Comparison of ENCODE assay signal across 18 mouse cellular contexts in genomic region chr16:5517746-5518145, GRCm38 (mm10).
"Had no signal": no experiment of that assay in that cellular context is flagged by ENCODE, and none has a peak within 500 bp of the region (broad histone marks: within the 10 kb centered on the region; RNA-seq: fewer than 3 reads in every experiment).

No protein-coding gene starts in this region.

- H3K4me1 ChIP-seq: intestine, embryonic 15.5 days; kidney, embryonic 15.5 days; liver, embryonic 12.5 days; liver, embryonic 15.5 days; lung, embryonic 15.5 days; megakaryocyte, embryonic 14.5 days; stomach, embryonic 15.5 days had no signal

- H3K9ac ChIP-seq: intestine, embryonic 15.5 days; kidney, embryonic 15.5 days; liver, embryonic 12.5 days; liver, embryonic 15.5 days; lung, embryonic 15.5 days; stomach, embryonic 15.5 days had no signal

- H3K36me3 ChIP-seq: intestine, embryonic 15.5 days; kidney, embryonic 15.5 days; liver, embryonic 12.5 days; liver, embryonic 15.5 days; lung, embryonic 15.5 days; stomach, embryonic 15.5 days had no signal

- H3K9me3 ChIP-seq: intestine, embryonic 15.5 days; kidney, embryonic 15.5 days; liver, embryonic 12.5 days; liver, embryonic 15.5 days; lung, embryonic 15.5 days; stomach, embryonic 15.5 days had no signal

- ATAC-seq: intestine, embryonic 15.5 days; liver, embryonic 12.5 days had no signal

- H3K27ac ChIP-seq: intestine, embryonic 15.5 days; kidney, embryonic 15.5 days; liver, embryonic 12.5 days; liver, embryonic 15.5 days; lung, embryonic 15.5 days; stomach, embryonic 15.5 days had no signal

- H3K4me3 ChIP-seq: intestine, embryonic 15.5 days; kidney, embryonic 15.5 days; liver, embryonic 12.5 days; liver, embryonic 15.5 days; lung, embryonic 15.5 days; megakaryocyte, embryonic 14.5 days; stomach, embryonic 15.5 days had no signal

- H3K27me3 ChIP-seq: intestine, embryonic 15.5 days; kidney, embryonic 15.5 days; liver, embryonic 12.5 days; liver, embryonic 15.5 days; lung, embryonic 15.5 days; megakaryocyte, embryonic 14.5 days; stomach, embryonic 15.5 days had no signal

- H3K4me2 ChIP-seq: intestine, embryonic 15.5 days; kidney, embryonic 15.5 days; liver, embryonic 12.5 days; liver, embryonic 15.5 days; lung, embryonic 15.5 days; stomach, embryonic 15.5 days had no signal

- DNase-seq: kidney, adult 11 months; kidney, adult 8-10 months; kidney, postnatal 10 days; kidney, postnatal 36 days; layer of hippocampus, postnatal 36 days; liver; lung, adult 18-20 months; lung, postnatal 10 days; lung, postnatal 36 days; midbrain, embryonic 14.5 days; thymus, postnatal 25 days had no signal
